Mouse (Mus musculus) olfactory bulb, adult 2 months (tissue): Measurements from ENCODE around the gene Sgf29.

Source experiments
- CTCF ChIP-seq: fragments of 200-500 bp; IDR thresholded peaks from 2 replicates; pipeline ENCODE4 v1.5.1; 2012; ENCODE audit warnings: low read depth, mild to moderate bottlenecking, low read length, moderate library complexity; ENCODE audit not compliant: insufficient read depth
- POLR2A ChIP-seq: fragments of 200-500 bp; IDR thresholded peaks from 2 replicates; pipeline ENCODE4 v1.6.1; 2012; ENCODE audit warnings: mild to moderate bottlenecking, low read depth, low read length, moderate library complexity; ENCODE audit not compliant: insufficient read depth

DNA sequence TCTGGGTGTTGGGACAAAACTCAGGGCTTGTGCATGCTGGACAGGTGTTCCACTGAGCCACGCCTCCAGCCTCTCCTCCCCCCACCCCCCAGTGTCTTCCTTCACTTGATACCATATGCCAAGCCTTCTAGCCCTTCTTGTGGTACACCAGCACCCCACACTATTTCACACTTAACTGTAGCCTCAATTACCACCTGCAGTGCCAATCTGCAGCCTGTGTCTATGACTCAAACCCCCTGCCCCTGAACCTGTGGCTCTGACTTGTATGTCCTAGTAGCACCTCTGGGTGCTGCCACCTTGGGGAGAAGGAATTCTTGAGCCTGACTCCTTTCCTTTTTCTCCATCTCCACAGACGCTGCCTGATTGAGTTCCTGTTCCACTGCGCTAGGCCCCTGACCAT lies 62.8 kb downstream of the Sgf29 start:
- TF ChIP-seq CTCF (no peak), POLR2A (no peak)
